Mouse (Mus musculus) liver, adult 2 months (tissue): Measurements from ENCODE around the gene Tspan6.

ENCODE experiments used
- CTCF ChIP-seq: fragments of 200-500 bp; IDR thresholded peaks from 2 replicates; pipeline ENCODE4 v1.5.1; 2011; ENCODE audit warnings: low read depth, low read length, control low read depth
- POLR2A ChIP-seq: fragments of 200-500 bp; IDR thresholded peaks from 2 replicates; pipeline ENCODE4 v1.6.1; 2011; ENCODE audit warnings: low read length, control low read depth; ENCODE audit not compliant: insufficient read depth; ENCODE audit errors: extremely low read depth

DNA sequence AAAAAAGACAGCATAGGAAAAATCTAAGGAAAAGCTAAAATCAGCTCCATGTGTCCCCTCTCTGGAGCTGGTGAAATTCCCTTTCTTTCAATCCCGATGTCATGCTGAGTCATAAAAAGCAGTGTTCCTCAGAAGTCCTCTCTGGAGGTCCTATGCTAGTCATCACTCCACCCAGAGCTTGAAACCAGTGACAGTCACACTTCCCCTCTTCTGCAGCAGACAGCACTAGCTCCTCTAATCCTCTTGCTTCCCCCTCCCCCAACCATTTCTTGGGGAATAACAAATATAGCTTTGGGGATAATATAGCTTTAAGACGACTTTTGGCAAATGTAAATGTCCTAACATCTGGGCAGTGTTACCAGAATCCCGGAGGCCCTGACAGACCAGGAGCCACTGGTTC lies 10.0 kb upstream of the Tspan6 start, which contains the start of gene Srpx2:
- TF ChIP-seq CTCF (no peak), POLR2A (no peak)
